Mouse (Mus musculus) cortical plate, adult 2 months (tissue): Measurements from ENCODE around the gene Copb1. TPM values are rescaled to one million over a fixed set of nuclear protein-coding genes. Genes with fewer than 3 reads are reported as not detected.

Source experiments
- H3K27ac ChIP-seq: fragments of 200-500 bp; 2 replicates; pipeline ENCODE4 v1.5.1; 2012; ENCODE audit warnings: low read length, control low read depth, inconsistent platforms; ENCODE audit not compliant: insufficient read depth
- H3K4me1 ChIP-seq: fragments of 200-500 bp; 2 replicates; pipeline ENCODE4 v1.6.1; 2011; ENCODE audit warnings: low read length; ENCODE audit not compliant: control insufficient read depth, insufficient read depth
- H3K4me3 ChIP-seq: fragments of 200-500 bp; 2 replicates; pipeline ENCODE4 v1.5.1; 2011; ENCODE audit warnings: mild to moderate bottlenecking, low read length, control low read depth; ENCODE audit not compliant: insufficient read depth
- CTCF ChIP-seq: fragments of 200-500 bp; IDR thresholded peaks from 2 replicates; pipeline ENCODE4 v1.5.1; 2011; ENCODE audit warnings: mild to moderate bottlenecking, control low read depth, low read length; ENCODE audit not compliant: insufficient read depth; ENCODE audit errors: extremely low read depth
- POLR2A ChIP-seq: fragments of 200-500 bp; IDR thresholded peaks from 2 replicates; pipeline ENCODE4 v1.6.1; 2011; ENCODE audit warnings: mild to moderate bottlenecking, low read length, control low read depth; ENCODE audit not compliant: insufficient read depth; ENCODE audit errors: extremely low read depth
- polyA plus RNA-seq: library from polyadenylated mRNA; depleted of rRNA; stranded (reverse); fragments of >200 nt; gene quantifications from 2 replicates; pipeline ENCODE4 v1.2.3, GENCODE M21; 2012; rRNA removed

The Copb1 gene
- polyA plus RNA-seq = 38.9 and 39.4 TPM in 2 replicates

GRCm38 (mm10) chr7:114253885-114254833 lies at the start of gene Copb1:
Gene Copb1 (minus strand): TSS chr7:114254711.
- Histone ChIP-seq H3K27ac (no peak within 1 kb of the TSS), H3K4me1 (no peaks in the 10 kb centered on the region; the same call in 1 of the 2 replicates)
- TF ChIP-seq CTCF (no peak), POLR2A (peak; percentile 74)

GRCm38 (mm10) chr7:114301293-114301782 lies 46.8 kb upstream of the Copb1 start:
- TF ChIP-seq CTCF (no peak), POLR2A (no peak)
- H3K27ac ChIP-seq = no peak overlapping the region

More at GRCm38 (mm10) chr7:114253885-114254833, at the start of gene Copb1:
- H3K4me3 ChIP-seq = peak within 1 kb of the TSS; percentile 66

DNA sequence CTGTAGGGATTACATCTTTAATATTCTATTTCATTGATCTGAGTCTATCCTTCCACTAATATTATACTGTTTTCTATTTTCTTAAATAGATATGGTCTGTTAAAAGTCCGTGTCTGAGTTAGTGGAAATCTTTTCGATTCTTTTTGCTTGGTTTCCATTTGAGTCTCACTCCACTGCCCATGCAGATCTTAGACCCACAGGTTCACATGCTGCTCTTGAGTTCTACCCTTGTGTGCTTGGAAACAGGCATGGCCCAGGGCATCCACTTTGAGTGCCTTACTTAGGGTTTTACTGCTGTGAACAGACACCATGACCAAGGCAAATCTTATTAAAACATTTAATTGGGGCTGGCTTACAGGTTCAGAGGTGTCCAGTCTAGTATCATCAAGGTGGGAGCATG lies 46.3 kb upstream of the Copb1 start:
- no peaks in the 10 kb centered on the region for H3K4me1 ChIP-seq
- H3K27ac ChIP-seq = no peak overlapping the region
- no peak for TF ChIP-seq POLR2A
- TF ChIP-seq CTCF = no peak
- no peak overlapping the region for H3K4me3 ChIP-seq

More at GRCm38 (mm10) chr7:114301293-114301782, 46.8 kb upstream of the Copb1 start:
- no peaks in the 10 kb centered on the region for H3K4me1 ChIP-seq
- H3K4me3 ChIP-seq = no peak overlapping the region

DNA sequence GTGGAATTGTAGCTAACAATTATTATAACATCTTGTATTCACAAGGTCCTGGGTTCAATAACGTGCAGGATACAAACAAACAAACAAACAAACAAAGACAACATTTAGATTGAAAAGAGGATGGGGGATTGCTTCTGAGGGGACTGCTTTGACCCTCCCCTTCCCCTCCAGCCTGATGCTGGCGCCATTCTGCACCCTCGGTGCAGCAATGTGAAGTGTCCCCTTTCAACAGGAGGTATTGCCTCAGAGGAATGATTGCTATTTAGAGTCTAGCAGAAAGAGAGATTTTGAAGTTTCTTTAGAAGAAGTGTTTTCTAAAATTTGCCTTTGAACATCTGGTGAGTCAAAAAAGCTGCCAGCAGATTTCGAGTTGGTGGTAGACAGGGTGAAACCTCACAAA lies 44.7 kb upstream of the Copb1 start:
- no peaks in the 10 kb centered on the region for H3K4me1 ChIP-seq
- no peak overlapping the region for H3K4me3 ChIP-seq
- peak overlapping the region; percentile 9; the same call in 1 of the 2 replicates for H3K27ac ChIP-seq
- no peak for TF ChIP-seq CTCF
- no peak for TF ChIP-seq POLR2A

DNA sequence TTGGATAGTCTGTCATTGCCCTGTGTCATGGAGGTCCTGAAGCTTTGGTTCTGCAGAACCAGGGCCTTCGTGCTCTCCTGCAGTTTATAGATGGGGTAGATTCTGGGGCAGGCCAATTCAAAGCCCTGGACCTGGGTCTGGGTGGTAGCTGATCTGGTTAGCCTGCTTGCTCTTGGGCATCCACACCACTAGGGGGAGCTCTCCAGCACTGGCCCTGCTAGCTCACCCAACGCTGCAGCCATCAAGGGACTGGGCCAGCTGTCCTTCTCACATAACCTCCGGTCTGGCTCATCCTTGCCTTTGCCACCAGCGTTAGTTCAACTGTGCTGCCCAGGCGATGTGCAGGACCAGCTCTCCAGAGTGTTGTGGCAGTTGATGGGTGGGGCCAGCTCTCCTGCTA lies 40.2 kb upstream of the Copb1 start:
- Histone ChIP-seq H3K4me1 (no peaks in the 10 kb centered on the region), H3K27ac (no peak overlapping the region), H3K4me3 (no peak overlapping the region)
- TF ChIP-seq CTCF (peak; percentile 27; the same call in 1 of the 2 replicates), POLR2A (no peak)

GRCm38 (mm10) chr7:114293903-114294302 lies 39.4 kb upstream of the Copb1 start:
- Histone ChIP-seq H3K4me3 (no peak overlapping the region), H3K27ac (no peak overlapping the region), H3K4me1 (no peaks in the 10 kb centered on the region)
- TF ChIP-seq POLR2A = no peak
- no peak for TF ChIP-seq CTCF

DNA sequence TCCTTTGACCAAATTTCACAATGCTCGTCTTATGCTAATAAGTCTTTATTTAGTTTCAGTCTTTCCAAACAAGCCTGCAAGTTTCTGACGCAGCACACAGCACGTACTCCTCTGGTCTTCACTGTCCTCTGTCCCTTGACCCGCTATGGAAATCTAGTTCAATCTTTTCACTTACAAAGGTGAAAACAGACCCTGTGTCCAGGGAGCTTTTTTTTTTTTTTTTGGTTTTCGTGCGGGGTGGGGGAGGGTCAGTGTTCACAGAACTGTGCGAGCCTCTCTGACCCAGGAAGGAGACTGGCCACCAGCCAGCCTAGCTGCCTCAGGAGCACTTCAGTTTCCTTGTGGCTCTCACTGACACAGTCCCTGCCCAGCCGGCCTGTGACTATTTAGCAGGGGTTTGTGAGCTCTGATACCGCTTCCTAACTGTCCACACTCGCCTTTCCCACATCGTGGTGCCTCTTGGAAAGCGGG lies 38.0 kb upstream of the Copb1 start:
- TF ChIP-seq POLR2A = no peak
- Histone ChIP-seq H3K4me1 (no peaks in the 10 kb centered on the region), H3K27ac (no peak overlapping the region), H3K4me3 (peak overlapping the region; percentile 8; the same call in 1 of the 2 replicates)

DNA sequence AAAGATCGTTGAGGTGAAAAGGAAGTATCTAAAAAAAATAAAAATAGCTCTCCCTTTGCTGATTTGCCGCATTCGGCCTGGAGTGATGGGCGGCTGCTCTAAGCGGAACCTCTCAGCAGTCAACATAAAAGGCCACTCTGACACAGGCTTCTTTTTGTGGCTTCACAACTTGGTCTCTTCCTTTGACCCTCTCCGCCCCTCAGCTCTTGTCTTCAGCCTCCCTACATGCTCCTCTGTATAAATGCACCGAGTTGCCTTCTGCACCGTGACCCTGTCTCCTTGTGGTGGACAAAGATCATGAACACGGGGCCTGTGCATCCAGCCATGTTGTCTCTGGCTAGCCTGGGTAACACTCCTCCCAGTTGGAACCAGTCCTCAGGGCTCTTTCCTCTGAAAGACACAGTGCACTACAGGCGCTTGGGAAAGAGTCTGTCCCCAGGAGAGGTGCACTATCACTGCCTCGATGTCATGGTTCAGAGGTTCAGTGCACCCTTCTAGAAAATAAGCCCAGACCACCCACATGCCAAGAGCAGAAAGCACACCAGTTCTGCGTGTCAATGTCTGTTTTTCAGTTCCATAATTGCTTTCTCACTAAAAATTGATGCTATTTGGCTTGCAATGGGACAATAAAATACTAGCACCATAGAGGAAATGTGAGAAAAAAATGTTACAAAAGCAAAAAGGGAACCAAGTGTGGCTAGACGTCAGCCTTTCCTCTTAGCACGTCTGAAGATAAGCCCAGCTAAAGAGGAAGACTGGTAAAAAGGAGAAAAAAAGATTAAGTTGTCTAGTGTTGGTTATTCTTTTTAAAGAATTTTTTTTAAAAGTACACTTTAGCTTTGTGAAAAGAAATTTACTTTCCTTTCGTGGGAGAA lies 37.2 kb upstream of the Copb1 start:
- no peak overlapping the region for H3K4me3 ChIP-seq
- TF ChIP-seq POLR2A = no peak
- TF ChIP-seq CTCF = no peak
- no peaks in the 10 kb centered on the region for H3K4me1 ChIP-seq
- no peak overlapping the region; the same call in 1 of the 2 replicates for H3K27ac ChIP-seq

DNA sequence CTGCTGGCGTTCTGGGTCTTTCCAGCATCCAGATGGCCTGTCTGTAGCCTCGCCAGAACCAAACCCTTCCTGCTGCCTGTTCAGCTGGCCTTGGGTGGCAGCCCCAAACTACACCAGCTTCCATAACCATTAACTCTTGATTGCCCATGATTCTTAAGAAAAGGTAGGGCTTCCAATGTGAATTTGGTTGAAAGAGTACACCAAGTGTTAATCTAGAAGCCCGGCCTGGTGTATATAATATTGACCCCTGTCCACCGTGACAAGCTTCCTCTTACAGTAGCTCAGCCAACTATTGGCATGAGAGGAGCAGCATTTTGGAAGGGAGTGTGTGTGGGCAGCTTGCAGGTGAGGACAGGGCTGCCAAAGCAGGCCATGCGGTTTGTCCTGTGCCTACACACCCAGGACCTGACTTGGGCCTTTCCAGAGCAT lies 35.6 kb upstream of the Copb1 start:
- no peak overlapping the region for H3K27ac ChIP-seq
- TF ChIP-seq POLR2A (no peak), CTCF (no peak)
- H3K4me1 ChIP-seq = no peaks in the 10 kb centered on the region
- no peak overlapping the region for H3K4me3 ChIP-seq
